Mouse (Mus musculus) G1E (cell line): ENCODE data around the gene Agpat3.

ENCODE experiments used
- CTCF ChIP-seq: IDR thresholded peaks from 2 replicates; pipeline ENCODE4 v1.5.1; 2012; ENCODE audit warnings: low read depth, low read length, inconsistent platforms, mixed read lengths
- GATA2 ChIP-seq: IDR thresholded peaks from 2 replicates; pipeline ENCODE4 v1.6.1; 2012; ENCODE audit warnings: low read depth, low read length, inconsistent platforms, borderline replicate concordance
- POLR2AphosphoS5 ChIP-seq: IDR thresholded peaks from 2 replicates; pipeline ENCODE4 v1.6.1; 2012; ENCODE audit warnings: low read depth, low read length, inconsistent platforms; ENCODE audit not compliant: insufficient replicate concordance
- TAL1 ChIP-seq: conservative IDR thresholded peaks from 2 replicates; pipeline ENCODE4 v1.6.1; 2012; ENCODE audit warnings: low read depth, low read length, inconsistent platforms, mixed read lengths

GRCm38 (mm10) chr10:78233161-78233560 lies 119.1 kb downstream of the Agpat3 start:
- TF ChIP-seq TAL1 = no peak
- TF ChIP-seq CTCF = no peak
- no peak for TF ChIP-seq GATA2
- TF ChIP-seq POLR2AphosphoS5 = no peak
